Mouse (Mus musculus): ENCODE measurements around the gene Acadvl.

The Acadvl gene

DNA sequence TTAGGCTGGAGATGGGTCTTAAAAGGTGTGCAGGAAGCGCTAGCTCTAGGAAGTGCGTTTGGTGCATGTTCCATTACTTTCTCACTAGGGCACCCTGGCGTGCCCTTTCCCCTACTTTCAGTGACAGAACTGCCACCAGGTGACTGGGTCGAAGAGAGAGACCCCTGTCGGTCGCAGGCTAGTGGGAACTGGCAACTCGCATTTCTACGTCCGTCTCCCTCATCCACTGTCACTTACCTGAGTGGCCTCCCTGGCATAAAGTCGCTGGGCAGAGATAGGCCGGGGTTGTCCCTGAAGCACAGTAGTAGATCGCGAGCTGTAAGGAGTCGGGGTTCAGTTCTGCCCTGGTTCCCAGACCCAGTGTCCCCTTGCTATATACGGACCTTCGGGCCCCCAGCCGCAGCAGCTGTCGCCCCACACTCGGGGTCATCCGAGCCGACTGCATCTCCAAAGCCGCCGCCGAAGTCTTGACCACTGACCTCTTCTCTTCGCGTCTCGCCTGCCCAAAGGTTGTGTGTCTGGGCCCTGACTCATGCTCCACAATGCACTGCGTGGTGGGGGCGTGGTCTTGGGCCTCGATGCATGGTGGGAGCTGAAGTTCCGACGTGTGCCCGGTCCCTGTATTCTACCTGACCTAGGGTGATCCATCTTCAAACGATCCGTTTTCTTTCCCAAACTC is at the start of gene Acadvl:
Acadvl (minus strand) TSS at position 532 of the 679 bp plus-strand sequence.
- peak; percentile 79 to 92 for DNase-seq (ENCODE audit: low spot score in 2 of 2)

- DNase-seq (ENCODE audit: low spot score in 2 of 2), result no peak
Measured at GRCm38 (mm10) chr11:70063053-70063452, 47.8 kb upstream of the Acadvl start.

GRCm38 (mm10) chr11:70059930-70060329 is 44.7 kb upstream of the Acadvl start:
- no peak for DNase-seq (ENCODE audit: low spot score in 2 of 2)

GRCm38 (mm10) chr11:70057805-70058204 is 42.6 kb upstream of the Acadvl start:
- DNase-seq (ENCODE audit: low spot score in 2 of 2), result no peak

DNA sequence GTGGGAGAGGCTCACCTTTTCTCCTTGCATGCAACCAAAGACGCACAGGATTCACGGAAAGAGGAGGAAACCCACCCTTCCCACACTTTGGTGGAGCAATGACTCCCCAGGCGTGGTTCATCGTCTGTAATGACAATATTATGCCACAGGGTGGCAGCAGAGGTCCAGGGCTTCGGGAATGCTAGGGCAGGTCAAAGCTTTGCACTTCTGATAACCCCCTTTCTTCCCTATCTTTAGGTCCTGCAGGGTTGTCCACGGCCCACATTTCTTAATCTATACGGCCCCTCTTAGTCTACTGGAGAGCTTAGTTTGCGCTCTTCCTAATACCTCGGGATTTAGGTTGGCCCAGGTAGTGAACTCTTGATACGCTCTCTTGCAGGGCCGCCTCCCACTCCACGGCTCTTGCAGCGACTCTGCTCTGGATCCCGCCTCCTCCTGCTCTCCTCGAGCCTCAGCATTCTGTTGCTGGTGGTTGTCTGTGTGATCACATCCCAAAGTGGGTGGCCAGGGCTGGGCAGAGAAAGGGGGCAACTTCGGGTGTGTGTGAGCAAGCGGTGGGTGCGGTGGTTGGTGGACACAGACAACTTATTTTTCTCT is 40.5 kb upstream of the Acadvl start:
- DNase-seq (ENCODE audit: low spot score in 2 of 2), result peak; percentile 75 to 83

GRCm38 (mm10) chr11:70053898-70054570 is 38.8 kb upstream of the Acadvl start, which contains the start of gene Asgr1:
Asgr1 (plus strand) TSS chr11:70054085.
- DNase-seq (ENCODE audit: low spot score in 2 of 2), result no peak

DNA sequence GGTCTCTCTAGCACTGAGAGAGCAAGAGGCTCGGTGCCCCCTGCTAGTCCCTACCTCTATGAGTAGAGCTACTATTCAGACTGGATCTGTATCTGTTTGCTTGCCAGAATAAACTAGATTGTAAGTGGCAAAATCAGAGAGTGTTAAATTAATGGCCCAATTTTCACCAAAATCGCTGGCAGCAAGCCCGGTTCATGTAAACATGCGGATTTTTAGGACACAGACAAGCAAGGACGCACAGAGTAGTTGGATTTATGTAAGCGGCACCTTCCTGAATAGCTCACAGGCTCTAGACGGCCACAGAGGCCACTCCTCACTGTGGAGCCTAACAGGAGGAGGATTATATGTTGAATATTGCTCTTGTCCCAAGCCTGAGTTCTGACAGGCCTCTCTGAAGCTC is 37.9 kb upstream of the Acadvl start:
- no peak for DNase-seq (ENCODE audit: low spot score in 2 of 2)

DNA sequence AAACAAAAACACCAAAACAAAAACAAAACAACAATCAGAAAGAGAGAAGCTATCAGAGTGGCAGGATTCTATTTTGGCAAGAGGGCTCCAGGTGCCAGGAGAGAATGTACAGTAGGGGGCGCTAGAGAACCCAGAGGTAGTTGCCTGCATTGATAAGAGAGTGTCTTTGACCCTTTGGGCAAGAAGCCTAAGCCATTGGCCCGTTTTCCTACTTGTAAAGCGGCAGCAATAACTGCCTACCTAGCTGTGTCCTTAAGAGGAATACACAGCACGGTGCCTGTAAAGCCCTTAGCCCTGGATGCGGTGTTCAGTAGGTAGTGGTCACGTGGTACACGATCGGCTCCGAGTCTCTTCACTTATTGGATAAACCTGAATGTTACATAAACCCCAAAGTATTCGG is 34.6 kb upstream of the Acadvl start:
- DNase-seq (ENCODE audit: low spot score in 2 of 2), result no peak

DNA sequence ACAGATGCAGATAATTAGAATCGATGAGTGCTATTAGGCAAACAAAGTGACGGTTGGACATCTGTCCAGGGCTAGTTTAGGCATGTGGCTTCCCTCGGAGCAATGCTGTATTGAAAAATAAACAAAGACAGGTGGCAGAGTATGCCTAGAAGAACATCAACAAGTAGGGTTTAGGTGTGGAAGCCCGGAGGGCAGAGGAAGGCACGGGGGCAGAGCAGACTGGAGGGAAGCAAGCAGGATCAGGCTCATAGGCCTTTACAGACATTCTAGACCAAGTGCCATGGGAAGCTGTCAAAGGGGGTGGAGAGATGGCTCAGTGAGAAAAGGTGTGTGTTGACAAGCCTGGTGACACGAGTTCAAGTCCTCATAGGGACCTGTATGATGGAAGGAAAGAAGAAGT is 34.2 kb upstream of the Acadvl start:
- DNase-seq (ENCODE audit: low spot score in 2 of 2), result no peak

DNA sequence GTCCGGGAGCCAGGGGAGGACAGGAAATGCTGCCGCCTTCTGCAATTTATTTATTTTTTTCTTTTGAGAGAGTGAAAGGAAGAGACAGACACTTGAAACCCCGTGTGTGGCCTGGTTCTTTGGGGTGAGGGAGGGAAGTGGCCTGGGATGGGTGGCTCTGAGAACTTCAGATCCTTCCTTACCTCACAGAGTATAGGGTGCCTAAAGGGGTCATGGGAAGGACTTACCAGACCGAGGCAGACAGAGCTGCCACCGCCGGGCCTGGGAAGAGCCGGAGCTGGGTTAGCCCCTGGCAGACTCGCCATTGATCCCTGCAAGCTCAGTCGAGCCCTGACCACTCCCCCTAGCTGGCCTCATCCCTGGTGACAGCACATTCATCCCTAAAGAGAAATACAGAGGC is 30.2 kb upstream of the Acadvl start:
- DNase-seq (ENCODE audit: low spot score in 2 of 2), result no peak

DNA sequence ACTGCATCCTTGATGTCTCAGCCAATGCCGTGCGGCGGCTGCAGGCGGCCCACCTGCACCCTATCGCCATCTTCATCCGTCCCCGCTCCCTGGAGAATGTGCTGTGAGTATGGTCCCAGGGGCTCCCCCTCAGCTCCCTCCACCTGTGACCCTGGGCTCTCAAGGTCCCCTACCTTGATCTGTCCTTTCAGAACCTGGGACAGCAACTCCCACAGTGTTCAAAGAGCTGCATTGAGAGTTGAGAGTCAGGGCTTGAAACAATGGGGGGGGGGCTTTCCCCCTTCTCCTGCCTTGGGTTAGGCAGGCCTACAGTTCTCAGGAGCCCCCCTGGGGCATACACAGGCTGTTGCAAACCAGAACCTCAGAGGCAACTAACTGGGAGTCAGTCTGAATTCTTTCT is 28.5 kb upstream of the Acadvl start:
- DNase-seq (ENCODE audit: low spot score in 2 of 2), result no peak

GRCm38 (mm10) chr11:70042309-70043085 is 27.3 kb upstream of the Acadvl start:
- DNase-seq (ENCODE audit: low spot score in 2 of 2), result no peak

- no peak for DNase-seq (ENCODE audit: low spot score in 2 of 2)
Measured at GRCm38 (mm10) chr11:70040184-70040583, 25.0 kb upstream of the Acadvl start.

- DNase-seq (ENCODE audit: low spot score in 2 of 2), result no peak
Measured at GRCm38 (mm10) chr11:70039631-70040030, 24.4 kb upstream of the Acadvl start.

GRCm38 (mm10) chr11:70038174-70038573 is 23.0 kb upstream of the Acadvl start:
- DNase-seq (ENCODE audit: low spot score in 2 of 2), result no peak

DNA sequence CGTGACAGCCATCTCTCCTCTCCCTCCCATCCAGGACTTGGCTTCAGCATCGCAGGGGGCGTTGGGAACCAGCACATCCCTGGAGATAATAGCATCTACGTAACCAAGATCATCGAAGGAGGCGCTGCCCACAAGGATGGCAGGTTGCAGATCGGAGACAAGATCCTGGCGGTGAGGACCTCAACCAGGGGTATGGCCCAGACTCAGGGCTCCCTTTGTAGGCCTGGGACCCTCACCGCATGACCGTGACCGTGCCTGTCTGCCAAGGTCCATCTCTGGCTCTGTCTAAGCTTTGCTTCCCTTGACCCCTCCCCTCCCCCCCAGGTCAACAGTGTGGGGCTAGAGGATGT is 16.1 kb upstream of the Acadvl start:
- DNase-seq (ENCODE audit: low spot score in 2 of 2), result no peak

GRCm38 (mm10) chr11:70030651-70031320 is 15.6 kb upstream of the Acadvl start:
- no peak for DNase-seq (ENCODE audit: low spot score in 2 of 2)

DNA sequence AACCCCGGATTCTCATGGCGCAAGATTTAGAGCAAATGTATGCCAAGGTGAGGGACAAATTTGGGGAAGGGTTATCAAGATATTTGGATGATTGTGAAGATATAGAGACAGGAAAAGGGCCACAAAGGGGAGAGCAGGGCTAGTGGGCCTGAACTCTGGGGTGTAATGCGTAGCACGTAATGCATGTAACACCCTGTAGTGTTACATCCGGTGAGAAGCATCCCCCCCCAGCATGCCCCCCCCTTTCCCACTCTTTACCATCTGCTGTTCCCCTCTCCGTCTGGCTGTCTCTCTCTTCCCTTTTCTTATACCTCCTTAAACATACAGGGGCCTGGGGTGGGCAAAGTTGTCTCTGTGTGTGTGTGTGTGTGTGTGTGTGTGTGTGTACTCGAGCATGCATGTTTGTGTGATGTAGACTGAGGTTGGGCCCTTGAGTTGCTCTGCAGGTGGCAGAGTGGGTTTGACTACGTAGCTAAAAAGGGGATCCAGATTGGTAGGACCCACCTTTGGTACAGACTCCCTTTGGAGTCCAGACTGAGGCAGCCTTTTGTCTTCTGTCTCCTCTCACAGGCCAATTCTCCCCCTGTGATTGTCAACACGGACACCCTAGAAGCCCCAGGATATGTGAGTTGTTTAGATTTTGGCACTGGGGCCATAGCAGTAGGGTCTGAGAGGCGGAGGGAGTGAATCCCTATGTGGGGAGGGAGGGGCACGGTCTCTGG is 14.8 kb upstream of the Acadvl start:
- no peak for DNase-seq (ENCODE audit: low spot score in 2 of 2)

GRCm38 (mm10) chr11:70029130-70029801 is 14.1 kb upstream of the Acadvl start:
- peak in 1 of 2 experiments; percentile 75 for DNase-seq (ENCODE audit: low spot score in 2 of 2)

GRCm38 (mm10) chr11:70028401-70029129 is 13.4 kb upstream of the Acadvl start:
- DNase-seq (ENCODE audit: low spot score in 2 of 2), result no peak

Data from spleen, postnatal 10 days (tissue).